Mouse (Mus musculus): ENCODE results near the gene Hoxb2.

GRCm38 (mm10) chr11:96334998-96335397 is 15.3 kb upstream of the Hoxb2 start:
- TF ChIP-seq CTCF (IDR thresholded peaks at IDR 0.05; ENCODE audit: borderline replicate concordance, control insufficient read depth, extremely low read depth, insufficient read depth, low read length, poor library complexity) (no peak), POLR2A (IDR thresholded peaks at IDR 0.05; ENCODE audit: control insufficient read depth, extremely low read depth, insufficient read depth, low read length, poor library complexity) (no peak)

All from thymus, adult 2 months (tissue).